Mouse (Mus musculus) erythroblast, embryonic 14.5 days (primary cell): ENCODE data around the gene Parva.

Source experiments
- GATA1 ChIP-seq: IDR thresholded peaks from 2 replicates; pipeline ENCODE4 v1.6.1; 2012; ENCODE audit warnings: low read length, inconsistent platforms, mixed read lengths
- TAL1 ChIP-seq: IDR thresholded peaks from 3 replicates; pipeline ENCODE4 v1.6.1; 2012; ENCODE audit warnings: low read length, inconsistent platforms, mixed read lengths

DNA sequence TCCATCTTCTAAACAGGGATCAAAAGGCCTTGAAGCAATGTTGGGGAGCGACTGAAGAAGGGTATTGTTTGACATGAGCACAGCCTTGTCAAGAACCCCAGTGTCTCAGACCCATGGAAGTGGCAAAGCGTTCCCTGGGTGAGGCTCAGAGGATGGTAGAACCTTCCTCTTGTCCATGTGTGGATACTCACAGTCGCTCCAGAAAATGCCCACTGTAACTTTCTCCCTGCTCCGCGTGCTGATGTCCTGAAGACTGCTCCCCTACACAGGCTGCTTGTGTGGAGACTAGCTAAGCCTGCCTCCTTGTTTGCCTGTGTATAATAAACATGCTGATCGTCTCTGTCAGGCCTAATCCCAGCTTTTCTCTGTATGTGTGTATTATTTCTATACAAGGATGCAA is 27.1 kb downstream of the Parva start:
- TF ChIP-seq GATA1 (no peak), TAL1 (no peak)
